Mouse (Mus musculus) stomach, postnatal 0 days (tissue): ENCODE measurements at regions not wholly inside any gene's neighbourhood (a gene's known extent, or its start where the extent isn't known, plus 50 kb on each side); places are given as distances from the start of the nearest gene placed in this dataset.

Experiments
- ATAC-seq: fragments of 200-750 bp; cut with Nextera tagmentation; 2 replicates; pipeline ENCODE4 v1.8.0; 2017; ENCODE audit not compliant: low FRiP score, low TSS enrichment
- DNase-seq: peaks from one replicate; pipeline ENCODE4 v3.0.0-alpha.2; 2016; ENCODE audit warnings: low spot score
- H3K27ac ChIP-seq: fragments of 300-500 bp; sonication (generic); replicated peaks from 2 replicates; pipeline ENCODE4 v1.5.1; 2014; ENCODE audit warnings: mild to moderate bottlenecking, control low read depth
- H3K27me3 ChIP-seq: fragments of 300-500 bp; sonication (generic); 2 replicates; pipeline ENCODE4 v1.6.1; 2014; ENCODE audit warnings: low read length; ENCODE audit not compliant: control insufficient read depth, insufficient read depth
- H3K36me3 ChIP-seq: fragments of 300-500 bp; sonication (generic); 2 replicates; pipeline ENCODE4 v1.6.1; 2014; ENCODE audit warnings: low read length, mixed read lengths; ENCODE audit not compliant: control insufficient read depth, insufficient read depth
- H3K4me1 ChIP-seq: fragments of 300-500 bp; sonication (generic); replicated peaks from 2 replicates; pipeline ENCODE4 v1.6.1; 2014; ENCODE audit warnings: antibody characterized with exemption; ENCODE audit not compliant: control insufficient read depth, insufficient read depth
- H3K4me2 ChIP-seq: fragments of 300-500 bp; sonication (generic); replicated peaks from 2 replicates; pipeline ENCODE4 v1.6.1; 2014; ENCODE audit warnings: low read depth, mild to moderate bottlenecking, control low read depth, moderate library complexity
- H3K4me3 ChIP-seq: fragments of 300-500 bp; sonication (generic); 2 replicates; pipeline ENCODE4 v1.5.1; 2014; ENCODE audit warnings: low read depth, low read length, control low read depth
- H3K9ac ChIP-seq: fragments of 300-500 bp; sonication (generic); 2 replicates; pipeline ENCODE4 v1.6.1; 2014; ENCODE audit warnings: mild to moderate bottlenecking, low read length, control low read depth, mixed read lengths
- H3K9me3 ChIP-seq: fragments of 300-500 bp; sonication (generic); 2 replicates; pipeline ENCODE4 v1.6.1; 2016; ENCODE audit warnings: low read length; ENCODE audit not compliant: control insufficient read depth
- CTCF ChIP-seq: IDR thresholded peaks from 2 replicates; pipeline ENCODE4 v1.5.1; 2016; ENCODE audit warnings: antibody characterized with exemption, low read depth, mild to moderate bottlenecking, moderate library complexity
- EP300 ChIP-seq: optimal IDR thresholded peaks from 2 replicates; pipeline ENCODE3; 2016; ENCODE audit warnings: antibody characterized with exemption
- WGBS: fragments of 180-500 bp; shearing (Covaris S2); extraction: QIAGEN DNeasy Blood & Tissue Kit; methylation state at CpG from one replicate; pipeline ENCODE4 v1.1.7; 2014; 5-methylcytosine and 5-hydroxymethylcytosine counted together

DNA sequence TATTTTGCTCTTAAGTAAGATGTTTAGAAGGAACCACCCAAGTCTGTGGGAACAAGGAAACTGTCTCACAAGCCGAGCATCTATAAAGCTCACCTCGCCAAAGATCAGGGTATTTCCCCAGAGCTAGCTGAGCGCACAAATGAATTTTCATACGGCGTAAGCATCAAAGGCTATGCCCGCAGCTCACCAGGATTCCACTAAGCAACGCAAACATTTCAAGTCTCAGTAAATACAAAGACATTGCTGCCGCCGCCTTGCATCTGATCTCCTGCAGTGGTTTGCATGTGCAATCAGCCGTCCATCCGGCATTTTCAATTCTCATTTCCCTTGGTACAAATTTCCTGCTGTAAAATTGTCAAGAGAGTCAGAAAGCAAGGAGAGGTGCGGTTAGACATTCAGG is 62.9 kb upstream of the Gm11983 start:
- H3K4me1 ChIP-seq = 0 out of 2 replicates have a peak, but pooled peaks cover 2% of the 10 kb centered on the region
- no peak overlapping the region for H3K9ac ChIP-seq
- DNase-seq (no peak), ATAC-seq (no peak)
- no peak overlapping the region for H3K27ac ChIP-seq
- H3K4me2 ChIP-seq = no peak overlapping the region
- TF ChIP-seq EP300 = no peak
- no peak for TF ChIP-seq CTCF
- no peaks in the 10 kb centered on the region for H3K9me3 ChIP-seq
- H3K4me3 ChIP-seq = no peak overlapping the region
- H3K27me3 ChIP-seq = no peaks in the 10 kb centered on the region
- H3K36me3 ChIP-seq = no peaks in the 10 kb centered on the region
- 61% methylated on average over 12 of the region's 12 CpGs for WGBS

DNA sequence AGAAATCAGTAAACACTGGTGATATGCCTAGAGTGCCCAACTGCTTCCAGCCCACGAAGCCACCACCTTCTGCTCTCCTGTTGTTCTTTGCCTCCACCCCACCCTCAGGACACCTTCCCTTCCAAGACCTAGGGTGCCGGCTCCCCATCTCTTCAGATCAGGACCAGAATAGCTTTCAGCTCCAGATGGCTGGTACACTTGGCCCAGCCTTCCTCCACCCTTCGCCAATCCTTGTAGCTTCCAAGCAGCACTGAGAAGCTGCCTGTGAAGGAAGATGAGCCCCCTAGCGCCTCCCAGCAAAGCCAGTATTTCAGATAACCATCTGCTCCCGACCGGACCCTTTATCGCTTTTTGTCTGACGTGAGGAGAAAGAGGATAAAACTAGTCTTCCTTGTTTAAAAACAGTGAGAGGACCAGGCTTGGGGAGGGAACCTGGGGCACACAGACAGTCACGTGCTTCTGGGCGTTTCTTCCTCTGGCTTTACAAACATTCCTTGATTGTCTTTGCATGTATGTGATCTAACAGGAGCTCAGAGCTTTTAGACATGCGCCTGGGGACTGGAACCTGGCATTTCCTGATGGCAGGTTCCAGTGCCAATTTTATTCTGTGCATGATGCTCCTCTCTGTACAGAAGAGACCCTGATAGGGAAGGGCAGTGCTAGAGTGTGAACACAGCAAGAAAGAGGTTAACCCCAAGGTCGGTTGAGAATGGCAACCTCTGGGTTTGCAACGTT is 62.0 kb upstream of the Gm11983 start:
- Histone ChIP-seq H3K27me3 (no peaks in the 10 kb centered on the region), H3K9me3 (no peaks in the 10 kb centered on the region), H3K4me3 (no peak overlapping the region), H3K27ac (no peak overlapping the region), H3K36me3 (no peaks in the 10 kb centered on the region), H3K9ac (no peak overlapping the region), H3K4me1 (0 out of 2 replicates have a peak, but pooled peaks cover 2% of the 10 kb centered on the region), H3K4me2 (no peak overlapping the region)
- no peak for DNase-seq
- TF ChIP-seq CTCF (no peak), EP300 (no peak)
- whole genome bisulfite sequencing = 51% methylated on average over 13 of the region's 13 CpGs
- ATAC-seq = no peak

DNA sequence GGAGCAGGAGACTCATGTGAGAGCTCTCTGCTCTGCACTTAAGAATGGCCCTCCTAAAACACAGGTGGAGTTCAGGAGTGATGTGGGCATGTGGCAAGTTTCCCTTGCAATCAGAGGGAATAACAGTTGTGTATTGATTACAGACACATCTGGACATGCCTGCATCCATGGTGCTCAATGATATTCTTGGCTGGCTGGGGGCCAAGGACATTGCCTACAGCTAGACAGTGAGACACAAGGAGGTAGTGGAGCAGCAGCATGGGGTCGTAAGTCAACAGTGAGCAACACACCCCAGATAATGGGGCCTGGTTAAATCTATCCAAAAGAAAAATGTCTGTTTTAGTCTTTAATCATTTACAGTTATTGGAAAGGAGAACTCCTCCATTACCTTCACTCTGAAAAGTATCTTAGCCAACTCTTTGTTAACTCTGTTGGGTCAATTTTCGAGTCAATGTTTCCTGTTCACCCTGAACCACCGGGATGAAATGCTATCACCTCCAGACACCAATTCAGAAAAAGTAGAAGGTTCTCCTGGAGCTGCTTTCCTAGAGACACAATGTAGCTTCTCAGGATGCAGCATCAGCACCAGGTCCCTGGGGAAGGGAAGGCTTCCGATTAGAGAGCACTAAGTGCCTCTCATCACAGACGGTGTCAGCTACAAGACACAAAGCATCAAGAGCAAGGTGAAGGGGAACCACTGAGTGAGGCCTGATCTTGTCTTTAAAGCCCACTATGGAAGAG is 61.1 kb upstream of the Gm11983 start:
- Histone ChIP-seq H3K4me2 (no peak overlapping the region), H3K4me1 (0 out of 2 replicates have a peak, but pooled peaks cover 2% of the 10 kb centered on the region), H3K9me3 (no peaks in the 10 kb centered on the region), H3K27me3 (no peaks in the 10 kb centered on the region), H3K4me3 (no peak overlapping the region), H3K36me3 (no peaks in the 10 kb centered on the region), H3K27ac (no peak overlapping the region), H3K9ac (no peak overlapping the region)
- 79% methylated on average over 5 of the region's 5 CpGs for WGBS
- TF ChIP-seq EP300 (no peak), CTCF (no peak)
- no peak for DNase-seq
- no peak for ATAC-seq

GRCm38 (mm10) chr11:6895786-6896093 is 58.3 kb upstream of the Gm11983 start:
- Histone ChIP-seq H3K27me3 (no peaks in the 10 kb centered on the region), H3K4me3 (no peak overlapping the region), H3K9ac (no peak overlapping the region), H3K4me1 (0 out of 2 replicates have a peak, but pooled peaks cover 2% of the 10 kb centered on the region), H3K36me3 (no peaks in the 10 kb centered on the region), H3K27ac (no peak overlapping the region), H3K9me3 (no peaks in the 10 kb centered on the region), H3K4me2 (no peak overlapping the region)
- TF ChIP-seq CTCF = no peak
- TF ChIP-seq EP300 = no peak
- no peak for DNase-seq
- WGBS = 17% methylated on average over 8 of the region's 8 CpGs
- no peak for ATAC-seq

DNA sequence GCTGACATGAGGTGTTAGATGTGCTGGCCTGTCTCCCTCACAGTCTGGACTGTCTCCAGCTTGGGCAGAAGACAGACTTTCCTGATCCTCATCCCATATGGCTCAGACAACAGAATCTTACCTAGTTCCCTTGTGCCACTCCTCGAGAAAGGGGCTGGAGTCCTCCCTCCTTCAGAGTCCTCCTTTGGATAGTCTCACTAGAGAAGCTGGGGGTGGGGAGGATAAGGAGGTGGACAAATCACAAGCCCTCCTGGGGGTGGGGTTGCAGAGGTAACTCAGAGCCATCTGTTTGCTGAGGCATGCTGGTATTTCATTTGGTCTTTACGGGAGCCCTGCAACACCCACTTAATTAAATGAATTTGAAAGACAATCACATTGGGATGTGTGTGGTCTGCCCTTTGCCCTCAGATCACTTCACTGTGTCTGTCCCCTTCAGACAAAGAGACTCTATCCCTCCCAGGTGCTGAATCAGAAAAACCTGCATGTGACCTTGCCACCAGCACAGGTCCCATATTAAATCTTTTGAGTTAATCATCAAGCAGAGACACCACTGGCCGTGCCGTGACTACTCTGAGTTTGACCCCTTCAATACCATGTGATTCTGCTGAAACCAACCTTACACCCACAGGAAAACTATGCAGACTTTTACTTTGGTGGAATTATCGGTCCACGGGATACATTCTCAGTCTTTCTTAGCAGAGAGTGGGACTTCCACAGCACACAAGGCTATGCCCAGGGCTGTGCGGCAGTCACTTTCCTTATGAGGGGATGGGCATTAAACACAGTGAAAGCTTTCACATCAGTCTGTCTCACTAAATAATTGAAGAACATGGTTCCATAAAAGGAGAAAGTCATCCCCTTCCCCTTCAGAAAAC is 57.7 kb upstream of the Gm11983 start:
- no peak overlapping the region for H3K4me2 ChIP-seq
- no peak overlapping the region for H3K9ac ChIP-seq
- H3K36me3 ChIP-seq = no peaks in the 10 kb centered on the region
- 32% methylated on average over 7 of the region's 7 CpGs for WGBS
- H3K4me1 ChIP-seq = 0 out of 2 replicates have a peak, but pooled peaks cover 2% of the 10 kb centered on the region
- no peak for TF ChIP-seq CTCF
- no peak for TF ChIP-seq EP300
- ATAC-seq = no peak
- H3K4me3 ChIP-seq = no peak overlapping the region
- H3K27ac ChIP-seq = no peak overlapping the region
- no peaks in the 10 kb centered on the region for H3K9me3 ChIP-seq
- H3K27me3 ChIP-seq = no peaks in the 10 kb centered on the region
- no peak for DNase-seq
